9 mouse cellular contexts compared by ENCODE assay signal in the genomic region with DNA sequence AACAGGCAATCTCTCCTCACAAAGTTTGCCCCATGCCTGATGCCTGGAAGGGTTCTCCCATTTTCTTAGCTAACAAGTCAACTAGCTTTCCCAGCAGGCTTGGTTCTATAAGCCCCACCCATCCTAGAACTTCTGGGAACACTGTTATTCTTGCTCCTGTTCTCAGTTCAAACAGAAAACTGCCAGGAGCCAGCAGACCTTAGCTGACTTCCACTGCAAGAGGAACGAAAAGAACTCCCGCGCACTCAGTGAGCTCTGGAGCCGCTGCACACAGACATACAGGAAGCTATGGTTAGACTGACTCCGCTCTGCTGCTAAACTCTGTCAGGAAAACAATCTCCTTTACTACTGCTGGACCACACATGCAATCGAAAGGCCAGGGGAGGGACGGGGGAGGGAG.
DNase-seq lines count a peak whose midpoint lies in the region; ATAC-seq lines count a peak whose summit lies in the region.
"Had no signal": no experiment of that assay in that cellular context is flagged by ENCODE, and none has a peak within 500 bp of the region (broad histone marks: within the 10 kb centered on the region; RNA-seq: fewer than 3 reads in every experiment).

No protein-coding gene starts in this region.

- WGBS in embryonic facial prominence, embryonic 13.5 days: 46% methylated on average over 6 of the region's 7 CpGs

- no peak overlapping the region for H3K4me3 ChIP-seq in embryonic facial prominence, embryonic 13.5 days

- H3K36me3 ChIP-seq in embryonic facial prominence, embryonic 13.5 days: peaks cover 41% of the 10 kb centered on the region

- H3K4me2 ChIP-seq in embryonic facial prominence, embryonic 13.5 days: no peak overlapping the region

- no peaks in the 10 kb centered on the region for H3K9me3 ChIP-seq in embryonic facial prominence, embryonic 13.5 days

- H3K27me3 ChIP-seq in embryonic facial prominence, embryonic 13.5 days: no peaks in the 10 kb centered on the region
- H3K27me3 ChIP-seq: CH12.LX had no signal

- DNase-seq in gastrocnemius, adult 18-20 months (ENCODE audit: low spot score): peak; percentile 9
- DNase-seq in gastrocnemius, postnatal 10 days: no peak
- DNase-seq in 416B (ENCODE audit: low read depth): peak; percentile 82
- DNase-seq in kidney, postnatal 14 days: peak; percentile 40
- no peak for DNase-seq in testis, postnatal 10 days (ENCODE audit: low spot score)
- no peak for DNase-seq in layer of hippocampus, postnatal 10 days (ENCODE audit: low spot score in 2 of 2)
- no peak for DNase-seq in right cerebral cortex, postnatal 4 days

- H3K9ac ChIP-seq in embryonic facial prominence, embryonic 13.5 days: no peak overlapping the region

- no peak for ATAC-seq in embryonic facial prominence, embryonic 13.5 days (ENCODE audit: insufficient number of reproducible peaks, insufficient read depth, low FRiP score, low TSS enrichment, low read depth)

- H3K4me1 ChIP-seq in embryonic facial prominence, embryonic 13.5 days: no peaks in the 10 kb centered on the region

- 0 out of 2 replicates have a peak overlapping the region, but pooled peaks have one; percentile 40 for H3K27ac ChIP-seq in embryonic facial prominence, embryonic 13.5 days

Comparison
In these comparisons a context has a peak if more than half of its experiments do, and no peak if none do; other contexts are left out.
1. DNase-seq: peak in gastrocnemius, adult 18-20 months (single experiment), 416B (single experiment) and kidney, postnatal 14 days (single experiment); none in gastrocnemius, postnatal 10 days (single experiment), testis, postnatal 10 days (single experiment), layer of hippocampus, postnatal 10 days (0 of 2) and right cerebral cortex, postnatal 4 days (single experiment).